Mouse (Mus musculus) frontal cortex, postnatal 10 days (tissue): ENCODE data around the gene Slc9a5.

ENCODE experiments used
- DNase-seq, 2 experiments: peaks; one replicate each; pipeline ENCODE4 v3.0.0; 2022; ENCODE audit warnings: low spot score in 2 of 2, mixed read lengths in 1 of 2

Gene Slc9a5

DNA sequence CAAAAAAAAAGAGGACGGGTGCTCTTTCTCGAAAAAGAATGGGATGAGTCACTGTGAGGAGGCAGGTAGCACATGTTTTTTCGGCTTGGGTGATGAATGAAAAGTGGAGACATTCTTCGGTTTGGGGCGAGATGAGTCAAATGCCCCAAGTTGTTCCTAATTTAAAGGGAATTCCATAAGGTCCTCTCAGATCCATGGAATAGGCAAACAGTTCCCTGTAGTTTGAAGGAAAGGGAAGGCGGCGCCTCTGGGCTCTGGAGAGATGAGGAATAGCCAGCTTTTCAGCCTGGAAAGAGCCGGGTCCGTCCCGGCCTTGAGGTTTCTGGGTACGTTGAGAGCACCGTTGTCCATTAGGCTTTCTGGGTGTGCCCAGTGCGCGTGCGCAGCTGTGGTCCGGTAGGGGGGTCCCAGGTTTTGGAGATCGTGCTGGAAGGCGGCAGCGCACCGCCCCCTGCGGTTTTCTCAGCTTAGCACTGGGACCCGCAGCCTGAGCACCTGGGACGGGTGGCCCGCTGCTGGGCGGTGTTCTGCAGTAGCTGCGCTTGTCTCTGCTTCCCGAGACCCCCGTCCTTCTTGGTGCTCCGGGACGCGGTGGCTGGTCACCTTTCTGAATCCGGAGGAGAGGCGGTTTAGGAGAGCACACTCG lies at the start of gene Slc9a5:
TSS of gene Slc9a5 (plus strand) at position 394 of the 646 bp plus-strand sequence.
- DNase-seq: peak; percentile 57 to 66

DNA sequence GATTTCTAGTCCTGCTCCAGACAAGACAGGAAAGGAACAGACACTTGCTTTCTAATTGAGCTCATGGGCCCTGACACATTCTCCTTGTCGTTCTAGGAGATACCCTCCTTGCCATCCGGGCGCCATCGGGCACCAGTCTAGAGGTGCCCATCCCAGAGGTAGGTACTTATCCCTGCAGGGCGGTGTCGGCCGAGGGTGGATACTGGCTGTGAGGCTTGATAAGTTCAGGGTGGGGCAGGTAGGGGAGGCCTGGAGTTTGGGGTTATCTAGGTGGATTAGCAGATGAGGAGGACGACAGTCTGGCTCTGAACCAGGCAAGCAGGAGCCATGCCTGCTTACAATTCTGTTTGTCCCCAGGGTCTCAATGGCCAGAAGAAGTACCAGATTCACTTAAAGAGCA lies 48.7 kb upstream of the Slc9a5 start:
- DNase-seq: no peak

DNA sequence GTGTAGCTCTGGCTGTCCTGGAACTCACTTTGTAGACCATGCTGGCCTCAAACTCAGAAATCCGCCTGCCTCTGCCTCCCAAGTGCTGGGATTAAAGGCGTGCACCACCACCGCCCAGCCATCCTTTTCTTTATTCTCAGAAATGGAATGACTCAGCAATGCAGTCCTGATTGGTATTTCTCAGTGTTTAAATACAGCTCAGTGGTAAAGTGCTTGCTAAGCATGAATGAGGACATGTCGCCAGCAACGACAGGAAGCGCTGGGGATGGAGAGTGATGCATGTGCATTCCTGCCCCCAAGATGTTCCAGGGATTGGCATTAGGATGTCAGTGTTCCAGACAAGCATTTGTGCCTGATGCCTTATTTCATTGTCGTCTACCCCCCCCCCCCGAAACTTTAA lies 45.2 kb upstream of the Slc9a5 start:
- DNase-seq: no peak

DNA sequence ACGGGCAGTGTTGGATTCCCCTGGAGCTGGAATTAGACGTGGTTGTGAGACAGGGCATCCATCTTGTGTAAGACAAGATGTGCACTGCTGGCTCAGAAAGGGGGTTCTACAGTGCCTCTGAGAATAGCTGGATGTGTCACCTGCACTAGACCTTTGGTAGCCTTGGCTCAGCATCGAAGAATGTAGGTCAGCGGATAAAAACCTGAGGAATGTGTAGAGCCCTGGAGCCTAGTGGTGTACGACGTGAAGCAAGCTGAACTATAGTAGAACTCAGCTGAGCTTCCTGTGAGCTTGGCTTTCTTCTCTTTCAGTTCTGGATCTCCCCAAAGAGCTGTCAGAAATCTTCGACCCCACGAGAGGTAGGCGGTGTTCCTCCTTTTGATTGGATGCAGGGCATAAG lies 44.8 kb upstream of the Slc9a5 start:
- no peak for DNase-seq

DNA sequence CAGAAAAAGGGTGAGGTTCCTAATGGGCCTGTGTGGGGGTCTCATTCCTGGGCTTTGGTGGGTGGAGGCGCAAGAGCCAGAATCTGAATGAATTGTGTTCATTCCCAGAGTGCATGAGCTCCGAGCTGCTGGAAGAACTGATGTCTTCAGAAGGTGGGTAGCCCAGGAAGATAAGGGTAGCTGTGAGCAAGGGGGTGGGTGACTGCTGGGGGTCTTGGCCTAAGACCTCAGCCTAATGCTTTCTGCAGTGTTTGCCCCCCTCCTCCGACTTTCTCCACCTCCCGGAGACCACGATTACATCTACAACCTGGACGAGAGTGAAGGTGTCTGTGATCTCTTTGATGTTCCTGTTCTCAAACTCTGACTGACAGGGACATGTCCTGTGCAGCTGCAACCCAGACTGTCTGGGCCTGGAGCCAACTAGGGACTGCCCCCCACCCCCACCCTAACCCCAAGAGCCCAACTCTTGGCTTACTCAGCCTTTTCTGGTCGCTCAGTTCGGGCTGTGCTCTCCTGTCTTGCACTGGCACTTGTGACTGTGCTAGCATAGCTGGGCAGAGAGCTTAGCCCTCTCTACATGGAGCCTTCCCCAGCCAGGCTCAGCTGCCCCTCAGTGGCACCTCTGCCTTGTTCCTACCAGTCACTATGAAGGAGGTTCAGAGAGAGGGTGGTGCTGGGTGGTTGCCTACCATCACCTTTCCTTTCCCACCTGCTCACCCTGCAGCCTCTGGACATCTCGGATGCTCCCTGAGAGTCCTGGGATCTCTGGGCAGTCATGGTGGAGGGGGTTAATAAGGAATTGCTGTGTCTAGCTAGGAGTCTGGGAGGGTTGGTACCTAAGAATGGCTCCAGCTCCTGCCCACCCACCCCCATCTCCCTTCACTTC lies 44.1 kb upstream of the Slc9a5 start:
- no peak for DNase-seq

DNA sequence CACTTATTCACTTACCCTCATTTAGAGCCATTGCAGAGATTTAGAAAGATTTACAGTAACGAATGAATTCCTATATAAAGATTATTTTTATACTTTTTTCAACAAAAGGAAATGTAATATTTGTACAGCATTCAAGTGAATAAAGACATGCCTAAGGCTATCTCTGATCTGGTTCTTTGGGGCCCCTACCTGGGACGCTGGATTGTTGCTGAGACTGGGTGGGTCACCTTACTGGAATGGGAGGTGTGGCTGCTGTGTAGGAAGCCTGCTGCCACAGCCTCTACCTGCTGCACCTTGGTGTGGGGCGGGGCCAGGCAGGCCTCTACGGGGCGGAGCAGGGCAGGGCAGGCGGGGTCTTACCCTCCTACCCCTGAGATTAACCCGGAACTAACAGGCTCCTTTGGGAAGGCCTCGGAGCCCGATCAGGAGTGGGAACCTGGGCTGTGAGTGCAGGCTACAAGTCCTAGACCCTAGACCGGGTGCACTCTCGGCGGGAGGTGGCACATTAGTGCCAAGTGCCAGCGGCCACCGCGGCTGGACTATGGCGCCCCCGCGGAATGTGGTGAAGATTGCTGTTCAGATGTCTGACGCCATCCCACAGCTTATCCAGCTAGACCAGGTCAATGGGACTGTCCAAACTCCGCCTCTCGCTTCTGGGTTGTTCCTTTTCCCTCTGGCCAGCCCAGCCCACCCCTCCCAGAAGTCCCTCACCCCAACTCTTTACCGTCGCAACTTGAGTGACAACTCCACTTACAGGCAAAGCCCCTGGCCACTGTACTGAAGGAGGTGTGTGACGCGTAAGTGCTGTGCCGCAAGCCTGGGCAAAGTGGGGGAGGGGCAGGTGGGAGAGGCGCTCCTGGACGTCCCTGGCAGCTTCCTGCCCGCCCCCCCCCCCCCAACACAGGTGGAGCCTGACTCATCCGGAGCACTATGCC lies 43.2 kb upstream of the Slc9a5 start, which contains the start of gene Elmo3:
TSS of gene Elmo3 (plus strand) at position 391 of the 935 bp plus-strand sequence.
- DNase-seq: peak in 1 of 2 experiments; percentile 48

DNA sequence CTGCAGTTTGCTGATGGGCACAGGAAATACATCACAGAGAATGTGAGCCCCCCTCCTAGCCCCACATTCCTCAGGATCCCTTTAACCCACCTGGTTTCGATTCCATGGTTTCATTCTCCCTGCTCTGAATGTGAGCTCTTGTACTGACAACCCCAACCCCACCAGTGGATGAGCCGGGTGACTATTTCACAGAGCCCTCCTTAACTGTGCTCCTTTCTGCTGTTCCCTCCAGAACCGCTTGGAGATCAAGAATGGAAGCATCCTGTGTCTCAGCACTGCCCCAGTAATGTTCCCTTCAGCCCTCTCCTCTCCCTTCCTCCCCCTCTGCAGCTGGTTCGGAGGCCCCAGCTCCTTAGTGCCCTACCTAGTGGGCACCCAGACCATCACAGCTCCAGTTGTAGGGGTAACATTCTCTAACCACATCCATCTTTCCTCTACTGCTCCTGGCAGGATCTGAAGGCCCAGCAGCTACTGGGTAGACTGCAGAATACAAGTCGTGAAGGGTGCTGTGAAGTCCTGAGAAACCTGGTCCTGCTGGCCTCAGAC lies 42.4 kb upstream of the Slc9a5 start:
- DNase-seq: no peak

DNA sequence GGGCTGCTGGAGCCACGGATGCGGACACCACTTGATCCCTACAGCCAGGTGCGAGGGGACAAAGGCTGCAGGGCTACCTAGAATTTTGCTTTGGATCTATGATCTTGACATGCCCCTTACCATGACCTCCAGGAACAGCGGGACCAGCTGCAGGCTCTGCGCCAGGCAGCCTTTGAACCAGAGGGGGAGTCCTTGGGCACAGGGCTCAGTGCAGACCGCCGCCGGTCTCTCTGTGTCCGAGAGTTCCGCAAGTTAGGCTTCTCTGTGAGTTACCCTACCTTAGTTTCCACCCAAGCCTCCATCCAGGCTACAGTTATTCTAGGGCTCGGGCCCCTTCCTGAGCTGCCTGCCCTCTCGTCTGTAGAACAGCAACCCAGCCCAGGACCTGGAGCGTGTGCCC lies 41.0 kb upstream of the Slc9a5 start:
- no peak for DNase-seq

DNA sequence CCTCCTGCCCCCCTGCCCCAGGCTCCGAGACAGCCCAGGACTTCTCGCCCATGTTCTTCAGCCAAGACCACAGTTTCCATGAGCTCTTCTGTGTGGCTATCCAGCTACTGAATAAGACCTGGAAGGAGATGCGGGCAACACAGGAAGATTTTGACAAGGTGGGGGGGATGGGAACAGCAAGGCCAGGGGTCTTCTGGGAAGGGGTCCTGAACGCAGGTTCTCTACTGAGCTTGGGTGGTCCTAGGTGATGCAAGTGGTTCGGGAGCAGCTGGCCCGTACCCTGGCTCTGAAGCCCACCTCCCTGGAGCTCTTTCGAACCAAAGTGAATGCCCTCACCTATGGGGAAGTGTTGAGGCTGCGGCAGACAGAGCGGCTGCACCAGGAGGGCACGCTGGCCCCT lies 40.2 kb upstream of the Slc9a5 start:
- DNase-seq: no peak

DNA sequence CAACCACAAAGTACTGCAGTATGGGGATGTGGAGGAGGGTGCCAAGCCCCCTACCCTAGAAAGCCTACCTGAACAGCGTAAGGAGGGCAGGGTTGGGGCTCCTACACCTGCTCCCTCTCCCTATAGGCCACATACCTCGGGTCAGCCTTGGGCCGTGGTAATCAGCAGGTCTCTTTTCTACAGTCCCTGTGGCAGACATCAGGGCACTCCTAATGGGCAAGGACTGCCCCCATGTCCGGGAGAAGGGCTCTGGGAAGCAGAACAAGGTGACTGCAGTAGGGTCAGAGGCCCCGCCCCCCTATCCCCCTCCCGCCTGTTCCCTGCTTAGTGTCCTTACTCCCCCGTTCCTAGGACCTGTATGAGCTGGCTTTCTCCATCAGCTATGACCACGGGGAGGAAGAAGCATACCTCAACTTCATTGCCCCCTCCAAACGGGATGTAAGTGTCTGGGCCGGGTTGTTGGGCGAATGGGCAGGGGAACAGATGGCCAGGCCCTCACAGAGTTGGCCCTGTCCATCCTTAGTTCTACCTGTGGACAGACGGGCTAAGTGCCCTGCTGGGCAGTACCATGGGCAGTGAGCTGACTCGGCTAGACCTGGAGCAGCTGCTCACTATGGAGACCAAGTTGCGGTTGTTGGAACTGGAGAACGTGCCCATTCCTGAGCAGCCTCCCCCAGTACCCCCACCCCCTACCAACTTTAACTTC lies 39.3 kb upstream of the Slc9a5 start:
- no peak for DNase-seq

DNA sequence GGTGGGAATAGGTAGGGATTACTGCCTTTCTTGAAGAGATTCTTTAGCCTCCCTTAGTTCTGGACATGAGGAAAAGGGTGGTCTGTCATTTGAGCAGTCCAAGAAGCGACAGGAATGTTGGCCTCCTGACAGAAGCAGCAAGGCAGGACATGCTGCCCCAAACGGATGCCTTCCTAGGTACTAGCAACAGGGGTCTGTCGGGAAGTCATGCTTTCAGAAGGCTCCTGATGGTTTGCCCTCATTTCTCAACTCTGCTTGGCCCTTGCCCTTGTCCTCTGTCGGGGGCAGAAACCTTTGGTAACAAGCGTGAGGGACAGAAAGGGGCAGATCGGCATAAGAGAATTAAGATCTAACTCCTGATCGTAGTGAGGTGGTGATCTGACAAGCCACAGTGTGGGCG lies 38.5 kb upstream of the Slc9a5 start:
- DNase-seq: no peak

DNA sequence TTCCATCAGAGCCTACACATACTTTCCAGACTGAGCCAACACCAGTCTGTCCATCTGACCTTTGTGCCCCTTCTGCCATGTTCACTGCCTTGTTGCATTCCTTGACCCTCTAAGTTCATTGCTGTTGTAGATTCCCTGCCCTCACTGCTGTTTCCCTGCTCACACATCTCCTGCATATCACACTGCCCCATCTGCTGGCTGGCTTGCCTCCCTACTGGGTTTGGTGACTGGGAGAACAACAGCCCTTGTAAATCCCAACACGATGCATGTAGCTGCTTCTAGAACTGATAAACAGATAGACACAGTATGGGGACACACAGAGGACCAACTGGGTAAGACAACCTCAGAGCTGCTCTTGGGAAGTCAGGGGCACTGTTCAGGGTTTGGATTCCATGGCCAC lies 36.9 kb upstream of the Slc9a5 start:
- DNase-seq: no peak

DNA sequence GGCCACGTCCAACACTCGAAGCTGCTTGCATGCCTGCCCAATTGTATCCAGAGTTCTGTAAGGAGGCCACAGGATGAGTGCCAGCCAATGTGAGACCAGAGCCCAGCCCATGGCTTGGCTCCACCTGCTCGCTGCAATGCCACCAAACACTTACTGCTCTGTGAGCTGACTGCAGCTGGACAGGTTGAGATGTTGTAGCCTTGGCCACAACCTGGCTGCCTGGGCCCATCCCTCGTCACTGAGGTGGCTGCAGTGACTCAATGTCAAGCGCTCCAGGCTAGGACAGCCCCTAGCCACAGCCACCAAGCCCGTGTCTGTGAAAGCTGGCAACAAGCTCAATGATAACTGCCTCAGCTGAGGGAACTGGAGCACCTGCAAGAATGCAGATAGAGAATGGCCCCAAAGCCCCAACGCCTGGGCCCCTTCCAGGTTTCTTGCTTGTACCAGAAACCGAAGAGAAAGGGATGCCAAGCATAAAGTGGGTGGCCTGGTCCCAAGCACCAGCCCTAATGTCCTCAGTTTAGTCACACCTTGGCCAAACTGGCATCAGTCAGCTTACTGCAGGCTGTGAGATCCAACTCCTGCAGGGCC lies 35.7 kb upstream of the Slc9a5 start:
- DNase-seq: no peak

DNA sequence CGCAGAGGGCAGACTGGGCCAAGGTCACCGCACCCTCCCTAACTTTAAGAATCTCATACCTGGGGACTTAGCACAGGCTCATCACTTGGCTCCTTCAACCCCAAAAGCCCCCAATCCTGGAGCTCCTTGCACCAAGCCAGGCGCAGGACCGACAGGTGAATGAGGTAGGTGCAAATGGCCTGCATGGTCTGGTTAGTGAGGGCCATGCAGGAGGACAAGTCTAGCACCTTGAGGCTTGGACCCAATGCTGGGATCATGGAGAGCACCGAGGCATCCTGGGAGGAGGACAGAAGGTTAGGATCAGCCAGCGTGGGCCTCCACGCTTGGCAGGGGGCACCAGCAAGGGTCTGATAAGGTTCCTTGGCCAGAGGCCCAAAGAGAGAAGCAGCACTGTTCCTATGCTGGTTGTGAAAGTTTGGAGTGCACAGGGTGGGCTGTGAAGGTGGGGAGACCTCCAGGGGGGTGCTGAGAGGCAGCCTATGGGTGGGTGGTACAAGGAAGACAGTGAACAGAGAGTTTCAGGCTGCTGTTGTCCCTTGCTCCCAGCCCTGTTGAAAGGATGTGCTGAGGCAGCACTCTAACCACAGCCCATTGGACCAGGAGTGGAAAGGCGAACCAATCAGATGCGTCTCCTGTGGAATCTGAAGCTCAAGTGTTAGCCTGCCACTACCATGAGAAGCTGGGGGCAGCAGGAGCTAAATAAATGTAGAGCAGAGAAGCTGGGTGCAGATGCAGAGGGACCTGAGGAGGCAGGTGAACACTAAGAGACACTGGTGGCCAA lies 34.8 kb upstream of the Slc9a5 start:
- DNase-seq: no peak

DNA sequence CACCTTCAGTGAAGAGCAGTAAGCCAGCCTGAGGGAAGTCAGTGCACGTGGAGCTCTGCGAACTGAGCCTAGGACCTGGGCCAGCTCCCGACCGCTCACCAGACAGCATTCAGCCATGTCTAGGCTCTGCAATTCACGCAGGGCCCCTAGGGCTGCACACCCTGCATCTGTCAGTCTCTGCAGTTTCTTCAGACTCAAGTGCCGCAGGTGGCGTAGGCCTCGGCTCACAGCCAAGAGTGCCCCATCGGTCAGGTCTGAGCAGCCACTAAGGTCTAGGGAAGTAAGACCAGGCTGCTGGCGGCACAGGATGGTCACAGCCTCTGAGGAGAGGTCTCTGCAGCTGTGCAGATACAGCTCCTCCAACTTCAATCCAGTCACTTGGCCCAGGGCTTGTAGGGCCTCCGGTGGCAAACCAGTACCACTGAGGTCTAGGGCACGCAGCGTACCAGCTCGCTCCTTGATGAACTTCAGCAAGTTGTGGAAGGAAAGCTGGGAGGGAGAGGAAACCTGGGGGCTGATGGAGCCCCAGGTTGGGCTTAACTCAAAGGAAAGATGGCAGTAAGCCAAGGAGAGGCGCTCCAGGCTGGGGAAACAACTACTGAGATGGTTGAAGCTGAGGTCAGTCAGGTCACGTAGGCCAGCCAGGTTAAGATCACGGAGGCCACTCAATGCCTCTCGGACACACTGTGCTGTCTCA lies 33.4 kb upstream of the Slc9a5 start:
- no peak for DNase-seq

DNA sequence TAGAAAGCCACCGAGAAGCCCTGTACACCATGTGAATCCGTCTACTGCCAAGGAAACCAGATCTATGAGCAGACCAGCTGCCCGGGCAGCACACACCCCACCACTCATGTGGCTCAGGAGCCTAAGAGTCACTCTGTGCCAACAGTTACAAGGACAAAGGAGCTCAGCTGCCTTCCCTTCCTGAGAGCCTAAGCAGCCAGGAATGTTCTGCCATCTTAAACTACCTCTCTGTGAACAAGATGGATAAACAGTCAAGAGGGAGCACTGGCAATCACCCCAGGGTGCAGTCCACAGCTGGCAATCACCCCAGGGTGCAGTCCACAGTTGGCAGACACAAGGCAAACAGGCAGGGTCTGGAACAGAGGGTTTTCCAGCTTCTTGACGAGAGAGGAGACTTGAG lies 30.7 kb upstream of the Slc9a5 start:
- no peak for DNase-seq

DNA sequence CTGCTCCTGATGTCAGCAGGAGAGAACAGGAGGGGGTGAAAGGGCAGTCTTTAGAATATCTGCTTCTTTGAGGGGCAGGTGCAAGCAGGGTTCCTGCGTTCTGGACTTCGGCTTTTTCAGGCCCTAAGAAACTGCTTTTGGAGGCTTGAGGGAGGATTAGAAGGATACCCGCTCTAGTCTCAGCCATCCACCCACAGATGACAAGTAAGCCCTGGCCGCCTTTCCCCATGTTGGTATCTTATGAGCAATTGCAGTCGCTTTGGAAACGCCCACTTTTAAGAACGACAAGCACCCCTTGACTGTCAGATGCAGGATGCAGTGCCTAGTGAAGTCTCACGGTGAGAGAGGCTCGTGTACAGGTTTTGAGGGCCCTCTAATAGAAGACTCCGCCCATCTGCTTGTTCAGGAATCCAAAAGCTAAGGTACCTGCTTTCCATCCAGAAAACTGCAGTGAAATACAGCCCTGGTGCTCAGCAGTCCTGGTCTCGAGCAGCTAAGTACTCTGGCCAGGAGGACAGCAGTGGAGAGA lies 29.9 kb upstream of the Slc9a5 start:
- no peak for DNase-seq

DNA sequence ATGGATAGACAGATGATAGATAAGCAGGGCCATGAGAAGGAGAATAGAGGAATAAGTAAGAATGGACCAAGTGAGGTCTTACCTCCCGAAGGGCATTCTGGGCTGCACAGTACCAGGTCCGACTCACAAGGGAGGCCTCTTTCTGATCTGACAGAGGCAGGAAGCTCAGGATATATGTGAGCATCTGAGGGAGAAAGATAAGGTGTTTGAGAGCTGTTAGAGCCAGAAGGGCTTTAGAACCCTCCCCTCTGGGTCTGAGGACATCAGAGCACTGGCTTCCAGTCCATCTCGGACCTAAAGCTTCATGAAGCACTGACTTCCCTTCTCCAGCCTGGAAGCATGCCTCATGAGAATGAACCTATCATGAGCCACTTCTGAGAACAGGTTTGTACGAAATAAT lies 25.5 kb upstream of the Slc9a5 start:
- no peak for DNase-seq

DNA sequence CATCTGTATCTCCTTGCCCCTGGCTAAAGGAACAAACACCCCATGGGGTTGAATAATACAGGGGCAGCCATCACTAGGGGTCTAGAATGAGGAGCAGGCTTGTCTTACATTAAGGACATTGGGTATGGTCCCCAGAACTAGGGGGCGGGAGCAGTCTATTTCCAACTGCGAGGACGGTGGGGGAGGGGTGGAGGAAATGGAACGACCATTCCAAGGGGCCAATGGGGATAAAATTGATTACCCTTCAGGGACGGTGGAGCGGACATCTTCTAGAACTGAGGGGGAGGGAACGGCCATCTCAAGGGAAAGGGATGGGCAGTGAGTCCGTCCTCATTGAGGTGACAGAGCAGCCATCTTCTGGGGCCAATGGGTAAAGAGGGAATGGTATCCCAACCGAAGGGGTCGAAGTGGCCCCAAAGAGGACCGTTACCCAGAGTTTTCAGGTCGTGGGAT lies 23.0 kb upstream of the Slc9a5 start:
- DNase-seq: no peak
